Mouse (Mus musculus) Patski (cell line): ENCODE measurements at regions not wholly inside any gene's neighbourhood (a gene's known extent, or its start where the extent isn't known, plus 50 kb on each side); places are given as distances from the start of the nearest gene placed in this dataset.

Source experiments
- ATAC-seq: fragments of 100-300 bp; one replicate; pipeline ENCODE4 v1.8.0; 2021
- CTCF ChIA-PET: fragments of 350-600 bp; sonication (Branson Sonifier 250); formaldehyde crosslinking; loops from one replicate; lab custom pipeline; 2022; ENCODE audit warnings: inconsistent platforms; lab: Charles Lee
- POLR2A ChIA-PET: fragments of 350-600 bp; sonication (Branson Sonifier 250); formaldehyde crosslinking; loops from one replicate; lab custom pipeline; 2022; ENCODE audit warnings: antibody characterized with exemption, inconsistent platforms; lab: Charles Lee
- DNase-seq: peaks from one replicate; pipeline ENCODE4 v3.0.0-alpha.2; 2011; ENCODE audit warnings: low read depth, low spot score
- H3K27me3 ChIP-seq: fragments of 371-371 bp; one replicate; pipeline ENCODE4 v1.5.1; 2021
- CTCF ChIP-seq: fragments of 100-300 bp; IDR thresholded peaks from one replicate; pipeline ENCODE4 v1.5.1; 2021
- in situ Hi-C: fragments of 300-500 bp; cut with MboI; formaldehyde crosslinking; loops from 3 replicates; pipeline ENCODE4 v1.11.1; 2018; ENCODE audit warnings: low pct_unique_long_range_greater_than_20kb, mixed read lengths

DNA sequence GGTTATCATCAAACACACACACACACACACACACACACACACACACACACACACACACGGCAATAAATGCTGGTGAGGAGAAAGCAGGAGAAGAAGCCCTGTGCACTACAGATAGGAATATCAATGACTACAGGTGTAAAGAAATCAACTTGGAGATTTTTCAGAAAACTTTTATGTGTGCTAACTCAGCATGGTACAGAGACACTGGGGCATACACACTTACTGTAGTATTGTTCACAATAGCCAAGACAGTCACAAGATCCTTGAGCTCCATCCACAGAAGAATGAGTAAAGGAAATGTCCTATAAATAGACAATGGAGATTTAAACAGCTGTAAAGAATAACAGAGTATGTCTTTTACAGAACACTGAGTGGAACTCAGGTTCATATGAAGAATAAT lies 182.4 kb downstream of the Tm2d1 start:
- no peak for TF ChIP-seq CTCF
- ATAC-seq (no peak), DNase-seq (no peak)
- in situ Hi-C loops = no loop called here
- ChIA-PET CTCF (no interaction called here), POLR2A (no interaction called here)
- H3K27me3 ChIP-seq = no peaks in the 10 kb centered on the region

DNA sequence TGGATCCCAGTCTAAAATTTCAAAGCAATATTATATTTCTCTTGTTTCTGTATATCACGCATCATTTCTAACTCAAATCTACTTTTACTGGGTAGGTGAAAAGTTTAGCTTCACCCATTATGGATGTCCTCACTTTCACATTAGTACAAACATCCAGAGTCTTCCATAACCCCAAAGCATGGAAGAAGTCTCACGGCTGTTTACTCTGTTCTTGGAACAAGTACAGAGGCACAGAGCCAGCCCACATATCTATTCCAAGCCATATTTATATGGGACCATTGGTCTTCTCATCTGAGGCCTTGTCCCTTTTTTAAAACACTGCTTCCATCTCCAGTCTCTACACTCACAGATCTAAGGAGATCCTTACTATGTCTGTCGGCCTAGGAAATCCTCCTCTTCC lies 192.8 kb downstream of the Tm2d1 start:
- DNase-seq (no peak), ATAC-seq (no peak)
- in situ Hi-C loops = no loop called here
- ChIA-PET POLR2A (no interaction called here), CTCF (no interaction called here)
- H3K27me3 ChIP-seq = no peaks in the 10 kb centered on the region
- no peak for TF ChIP-seq CTCF

DNA sequence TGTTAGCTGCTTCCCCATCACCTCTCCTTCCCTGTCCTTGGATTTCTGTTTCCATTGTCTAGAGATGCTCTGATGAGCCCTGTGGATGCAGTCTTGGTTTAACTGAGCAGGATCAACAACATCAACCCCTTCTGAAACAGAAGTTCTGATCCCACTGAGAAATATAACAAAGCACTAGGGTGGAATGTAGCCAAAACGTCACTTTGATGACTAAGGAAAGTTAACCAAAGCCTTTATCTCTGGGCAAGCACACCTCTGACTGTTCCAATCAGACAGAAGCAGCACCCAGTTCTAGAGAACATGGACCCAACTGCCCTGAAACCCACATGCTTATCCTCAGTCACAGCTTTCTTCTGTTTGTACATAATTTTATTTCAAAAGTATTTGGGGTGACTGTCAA lies 193.2 kb downstream of the Tm2d1 start:
- no peak for TF ChIP-seq CTCF
- ATAC-seq = no peak
- no peaks in the 10 kb centered on the region for H3K27me3 ChIP-seq
- CTCF ChIA-PET = no interaction called here
- POLR2A ChIA-PET = no interaction called here
- in situ Hi-C loops = no loop called here
- DNase-seq = no peak

DNA sequence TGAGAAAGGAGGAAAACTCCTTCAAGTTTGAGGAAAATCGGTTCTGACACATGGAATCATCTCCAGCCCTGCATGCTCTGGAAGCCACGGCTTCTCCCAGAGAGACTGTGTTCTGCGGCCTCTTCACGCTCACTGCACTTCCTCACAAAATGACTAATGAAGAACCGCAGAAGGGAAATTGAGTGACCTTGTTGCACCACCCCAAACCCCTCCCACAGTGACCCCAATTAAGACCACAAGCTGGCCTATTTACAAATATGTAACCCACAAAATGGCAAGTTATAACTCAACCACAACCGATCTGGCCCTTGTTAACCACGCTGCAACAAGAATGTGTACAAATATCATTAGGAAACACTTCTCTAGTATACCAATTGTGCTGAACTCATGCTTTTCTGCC lies 194.2 kb downstream of the Tm2d1 start:
- POLR2A ChIA-PET = no interaction called here
- TF ChIP-seq CTCF = no peak
- peak; percentile 92 for ATAC-seq
- in situ Hi-C loops = no loop called here
- DNase-seq = peak; percentile 61
- CTCF ChIA-PET = no interaction called here
- H3K27me3 ChIP-seq = no peaks in the 10 kb centered on the region

DNA sequence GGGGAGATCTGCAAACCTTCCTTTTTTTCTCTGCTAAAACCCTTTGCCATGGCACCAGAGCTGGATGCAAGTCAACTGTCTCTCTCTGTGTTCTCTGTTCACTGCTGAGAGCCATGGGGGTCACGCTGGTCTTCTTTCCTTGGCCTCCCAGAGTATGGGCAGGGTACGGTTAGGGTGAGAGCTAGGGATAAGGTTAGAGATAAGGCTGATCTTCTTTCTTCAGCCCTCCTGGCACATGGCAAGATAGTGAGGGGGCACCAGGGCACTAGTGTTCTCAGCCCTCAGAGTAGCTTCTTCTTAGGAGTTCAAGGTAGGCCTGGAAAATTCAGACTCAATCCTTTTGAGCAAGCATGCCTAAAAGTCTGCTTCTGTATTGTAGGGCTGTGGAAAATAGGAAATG lies 196.1 kb downstream of the Tm2d1 start:
- ChIA-PET POLR2A (no interaction called here), CTCF (no interaction called here)
- DNase-seq (no peak), ATAC-seq (no peak)
- no peak for TF ChIP-seq CTCF
- H3K27me3 ChIP-seq = no peaks in the 10 kb centered on the region
- in situ Hi-C loops = no loop called here

DNA sequence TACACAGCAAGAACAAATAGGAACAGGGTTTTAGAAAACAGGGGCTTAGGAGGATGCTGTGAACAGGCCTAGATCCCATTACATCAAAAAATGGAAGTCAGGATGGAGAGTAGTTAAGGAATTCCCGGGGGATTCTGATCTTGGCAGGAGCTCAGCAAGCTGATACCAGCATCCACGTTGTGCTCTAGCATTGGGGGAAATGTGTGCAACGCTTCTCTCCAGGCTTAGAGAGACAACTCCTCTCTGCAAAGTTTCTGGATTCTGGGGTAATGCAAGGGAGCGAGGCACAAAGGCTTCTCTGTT lies 201.1 kb downstream of the Tm2d1 start:
- no peak for ATAC-seq
- in situ Hi-C loops = no loop called here
- no peaks in the 10 kb centered on the region for H3K27me3 ChIP-seq
- TF ChIP-seq CTCF = no peak
- ChIA-PET CTCF (no interaction called here), POLR2A (no interaction called here)
- DNase-seq = no peak

DNA sequence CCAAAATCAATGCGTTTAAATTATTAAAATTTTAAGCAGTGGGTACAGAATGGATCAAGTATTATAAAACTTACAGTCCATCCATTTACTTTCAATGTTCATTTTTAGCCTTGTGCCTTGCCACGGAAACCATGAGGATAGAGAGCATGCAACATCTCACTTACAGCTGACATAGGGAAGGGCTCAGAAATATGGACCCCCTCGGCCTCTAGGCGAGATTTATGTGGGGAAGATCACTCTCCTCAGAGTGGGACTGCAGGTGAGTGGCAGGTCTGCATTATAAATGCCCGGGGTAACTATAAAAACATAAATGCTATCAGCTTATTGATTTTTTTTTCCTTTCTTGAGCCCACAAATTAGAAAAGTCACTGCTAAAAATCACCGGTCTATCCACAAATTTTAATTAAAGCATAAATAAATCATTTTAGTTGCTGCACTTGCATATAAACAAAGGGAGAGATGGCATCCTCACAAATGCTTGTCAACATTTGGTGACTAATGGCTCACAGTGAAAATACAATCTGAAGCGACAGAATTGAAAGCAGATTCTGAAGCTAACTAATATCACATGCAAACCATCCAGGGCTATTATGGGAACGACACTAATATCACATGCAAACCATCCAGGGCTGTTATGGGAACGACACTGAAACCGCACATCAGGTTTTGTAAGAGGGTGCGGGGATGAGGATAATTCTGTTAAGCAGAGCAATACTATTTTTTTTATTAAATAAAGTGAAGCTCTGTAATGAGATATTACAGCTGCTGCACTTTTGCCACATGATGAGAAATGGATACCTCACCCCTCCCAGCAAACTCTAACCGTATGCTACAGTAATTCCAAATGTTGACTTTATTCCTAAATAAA lies 201.7 kb downstream of the Tm2d1 start:
- DNase-seq = no peak

DNA sequence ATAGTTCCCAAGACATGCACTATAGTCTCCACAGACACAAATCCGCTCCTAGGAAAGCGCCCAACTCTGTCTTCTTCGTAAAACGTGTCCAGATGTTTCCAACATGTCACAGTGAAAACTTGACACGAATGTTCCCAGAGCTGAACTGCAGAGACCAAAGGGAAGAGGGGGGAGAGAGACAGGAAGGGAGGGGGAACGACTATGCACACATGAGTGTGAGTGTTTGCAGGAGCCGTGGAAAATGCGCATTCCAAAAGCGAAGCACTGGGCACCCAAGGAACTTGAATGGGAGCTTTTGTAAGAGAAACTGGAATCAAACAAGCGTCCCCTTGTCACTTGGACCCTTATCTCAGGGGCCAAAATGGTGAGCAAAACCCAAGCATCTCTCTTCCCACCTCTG lies 202.8 kb downstream of the Tm2d1 start:
- no peak for DNase-seq
- ATAC-seq = no peak
- H3K27me3 ChIP-seq = no peaks in the 10 kb centered on the region
- in situ Hi-C loops = no loop called here
- CTCF ChIA-PET = no interaction called here
- POLR2A ChIA-PET = no interaction called here
- no peak for TF ChIP-seq CTCF

More for the DNA sequence above, 201.7 kb downstream of the Tm2d1 start:
- ATAC-seq = no peak
- CTCF ChIA-PET = no interaction called here
- H3K27me3 ChIP-seq = no peaks in the 10 kb centered on the region
- POLR2A ChIA-PET = no interaction called here
- in situ Hi-C loops = no loop called here
- no peak for TF ChIP-seq CTCF
